Mouse (Mus musculus): ENCODE results near the gene Chm. TPM values are rescaled to one million over a fixed set of nuclear protein-coding genes. Genes with fewer than 3 reads are reported as not detected.
"Not testable (repeated sequence)": the region's sequence is repeated elsewhere in the genome, so short reads cannot be mapped to it uniquely, and the experiment has no call there.

Chm gene
- 8.6 and 9.5 TPM in 2 replicates for polyA plus RNA-seq (2015; fragmentation: Nextera tagmentation; extraction: Ambion mirVana)

DNA sequence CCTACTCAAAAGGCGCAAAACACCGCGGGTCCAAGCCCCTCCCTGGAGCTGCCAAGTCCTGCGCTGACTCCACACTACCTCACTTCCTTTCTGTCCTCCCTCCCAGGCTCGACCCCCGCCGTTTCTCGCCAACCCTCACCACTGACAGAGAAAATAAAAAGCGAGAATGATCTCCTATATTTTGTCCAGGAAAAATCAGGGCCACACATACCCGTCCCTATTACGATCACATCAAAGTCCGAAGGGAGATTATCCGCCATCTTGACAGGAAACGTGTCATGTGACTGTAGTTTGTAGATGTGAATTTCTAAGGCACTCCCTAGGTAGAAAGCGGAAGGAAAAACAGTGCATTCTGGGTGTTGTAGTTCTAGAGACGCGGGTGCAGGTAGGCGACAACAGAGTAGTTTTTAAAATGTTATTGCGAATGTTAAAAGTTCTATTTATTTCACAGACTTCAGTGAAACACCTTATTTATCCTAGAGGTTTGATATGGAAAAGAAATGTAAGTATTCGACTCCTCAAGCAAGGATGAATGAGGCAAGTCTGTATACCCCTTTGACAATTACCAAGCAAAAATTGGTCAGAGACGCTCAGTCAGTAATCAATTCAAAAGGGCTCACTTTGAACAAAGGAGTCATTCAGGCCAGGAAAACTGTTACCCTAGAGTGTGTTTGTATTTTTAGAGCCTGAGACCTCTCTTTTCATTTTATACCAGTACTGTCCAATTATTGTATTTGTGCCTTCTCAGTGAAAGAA, at the start of gene Chm:
Gene Chm, minus strand, starts transcription at position 288 of the 756 bp plus-strand sequence.
- peak; percentile 67 for DNase-seq (ENCODE audit: low spot score)

DNA sequence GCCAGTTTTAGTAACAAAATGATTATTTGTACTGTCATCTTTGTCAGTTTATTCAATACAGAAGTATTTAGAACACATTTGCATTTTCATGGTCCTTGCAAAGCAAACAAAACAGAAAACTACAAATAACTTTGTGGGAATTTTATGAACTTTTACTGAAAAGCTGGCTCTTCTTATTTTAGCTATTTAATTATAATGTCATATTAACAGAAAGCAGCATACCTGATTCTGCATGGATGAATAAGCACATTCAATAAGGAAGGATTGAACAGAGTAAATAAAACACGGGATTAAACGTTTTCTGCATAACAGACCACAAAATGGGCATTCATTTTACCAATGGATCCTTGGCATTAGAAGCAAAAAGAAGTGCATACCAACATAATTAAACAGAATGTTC, 8.6 kb upstream of the Chm start:
- no peak for DNase-seq (ENCODE audit: low spot score)

DNA sequence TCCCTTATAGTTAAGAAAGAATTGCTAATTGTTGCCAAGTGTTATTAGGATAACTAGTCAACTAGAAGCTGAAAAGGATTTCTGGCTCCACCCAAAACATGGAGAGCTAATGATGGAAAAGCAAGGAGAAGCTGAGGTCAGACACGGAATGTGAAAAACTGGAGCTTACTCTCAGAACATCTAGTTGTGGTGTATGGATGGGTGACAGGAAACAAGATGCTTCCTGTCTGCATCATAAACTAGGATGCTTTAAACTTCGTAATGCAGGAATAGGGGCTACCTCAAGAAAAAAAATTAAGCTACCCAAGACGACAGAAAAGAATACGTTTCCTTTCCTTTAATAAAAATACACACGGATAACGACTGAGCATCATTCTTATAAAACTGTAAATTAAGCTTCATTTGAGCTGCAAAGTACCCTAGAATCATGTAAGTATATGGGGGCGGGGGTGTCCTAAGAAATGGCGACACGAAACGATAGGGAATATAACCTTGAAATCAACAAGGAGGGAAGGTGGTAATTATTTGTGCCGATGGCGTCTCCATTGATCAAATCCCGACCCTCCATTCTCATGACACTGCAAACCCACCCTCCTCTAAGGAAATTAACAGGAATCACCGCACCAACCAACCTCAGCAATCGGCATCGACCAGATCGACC, 618 bp downstream of the Chm start:
- no peak for DNase-seq (ENCODE audit: low spot score)

DNA sequence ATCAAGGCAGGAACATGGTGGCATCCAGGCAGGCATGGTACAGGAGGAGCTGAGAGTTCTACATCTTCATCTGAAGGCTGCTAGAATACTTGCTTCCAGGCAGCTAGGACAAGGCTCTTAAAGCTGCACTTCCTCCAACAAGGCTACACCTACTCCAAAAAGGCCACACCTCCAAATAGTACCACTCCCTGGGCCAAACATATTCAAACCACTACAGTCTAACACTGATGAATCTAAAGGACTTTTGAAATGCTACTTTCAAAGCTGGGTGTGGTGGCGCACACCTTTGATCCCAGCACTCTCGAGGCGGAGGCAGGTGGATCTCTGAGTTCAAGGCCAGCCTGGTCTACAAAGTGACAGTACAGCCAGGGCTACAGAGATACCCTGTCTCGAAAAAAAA, 4.5 kb downstream of the Chm start:
- not testable (repeated sequence) for DNase-seq (ENCODE audit: low spot score)

DNA sequence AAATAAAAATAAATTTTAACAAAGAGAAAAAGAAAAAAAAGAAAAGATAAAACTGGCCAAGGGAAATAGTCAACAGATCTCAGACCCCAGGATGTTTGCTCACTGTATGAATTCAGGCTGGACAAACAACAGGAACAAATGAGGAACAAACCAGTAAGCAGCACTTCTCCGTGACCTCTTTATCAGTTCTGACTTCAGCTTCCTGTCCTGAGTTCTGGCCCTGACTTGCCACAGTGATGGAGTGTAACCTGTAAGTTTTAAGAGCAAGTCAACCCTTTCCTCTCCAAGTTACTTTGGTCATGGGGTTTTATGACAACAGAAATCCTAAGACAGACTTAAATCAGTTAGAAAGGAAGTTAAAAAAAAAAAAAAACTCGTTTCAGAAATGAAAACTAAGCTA, 12.6 kb downstream of the Chm start:
- DNase-seq (ENCODE audit: low spot score), result no peak

DNA sequence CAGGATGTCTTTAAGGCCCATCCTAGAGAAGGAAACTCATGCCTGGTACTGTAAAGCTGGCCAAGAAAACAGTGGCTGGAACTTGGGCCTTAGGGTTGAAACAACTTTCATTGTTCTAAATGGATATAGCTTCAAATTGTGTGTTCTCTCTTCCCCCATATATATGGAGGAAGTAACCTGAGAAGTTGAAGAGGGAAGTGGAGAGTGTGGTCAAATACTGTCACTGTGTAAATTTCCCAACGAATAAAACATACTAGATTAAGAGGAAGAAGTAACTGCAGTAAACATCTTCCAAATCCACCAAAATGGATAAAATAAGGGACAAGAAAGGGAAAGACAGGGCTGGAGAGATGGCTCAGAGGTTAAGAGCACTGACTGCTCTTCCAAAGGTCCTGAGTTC, 13.0 kb downstream of the Chm start:
- no peak for DNase-seq (ENCODE audit: low spot score)

DNA sequence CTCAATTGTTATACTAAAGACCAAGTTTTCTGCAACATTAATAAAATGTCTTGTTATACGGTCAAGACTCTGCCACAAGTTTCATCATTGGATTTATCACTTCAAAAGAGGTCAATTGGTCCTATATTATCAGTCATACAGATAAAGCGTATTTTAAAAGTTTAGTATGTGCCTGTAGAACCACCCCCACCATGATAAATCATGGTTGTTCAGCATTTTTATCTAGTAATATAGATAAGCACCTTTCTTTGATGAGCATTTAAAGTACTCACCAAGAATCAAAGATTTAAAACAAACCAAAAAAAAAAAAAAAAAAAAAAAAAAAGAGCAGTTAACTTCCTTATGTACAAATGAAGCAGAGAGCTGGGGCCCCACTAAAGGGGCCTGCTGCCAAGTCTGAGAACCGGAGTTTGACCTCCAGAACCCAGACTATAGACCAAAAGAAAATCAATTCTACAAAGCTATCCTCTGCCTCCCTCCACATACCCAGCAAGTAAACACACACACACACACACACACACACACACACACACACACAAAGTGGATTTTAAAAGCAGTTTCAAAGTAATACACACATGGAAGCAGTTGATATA, 25.0 kb downstream of the Chm start:
- DNase-seq (ENCODE audit: low spot score), result no peak

DNA sequence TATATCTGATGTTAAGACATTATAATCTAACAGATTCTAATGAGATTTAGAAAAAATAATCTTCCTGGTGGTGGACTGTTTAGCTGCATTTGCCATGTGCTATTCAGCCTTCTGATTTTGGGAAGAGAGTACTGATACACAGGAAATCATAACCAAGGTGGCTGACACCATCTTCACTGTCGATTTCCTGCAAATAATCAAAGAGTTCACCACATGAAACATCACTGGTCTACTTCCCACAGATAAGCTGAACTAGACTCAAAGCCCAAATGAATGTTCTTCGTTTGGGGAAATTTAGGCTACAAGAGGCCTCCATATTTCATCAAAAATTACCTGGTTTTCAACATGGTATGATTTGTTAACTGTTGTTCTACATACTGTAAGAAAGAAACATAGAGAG, 101.1 kb downstream of the Chm start:
- DNase-seq (ENCODE audit: low spot score), result no peak

DNA sequence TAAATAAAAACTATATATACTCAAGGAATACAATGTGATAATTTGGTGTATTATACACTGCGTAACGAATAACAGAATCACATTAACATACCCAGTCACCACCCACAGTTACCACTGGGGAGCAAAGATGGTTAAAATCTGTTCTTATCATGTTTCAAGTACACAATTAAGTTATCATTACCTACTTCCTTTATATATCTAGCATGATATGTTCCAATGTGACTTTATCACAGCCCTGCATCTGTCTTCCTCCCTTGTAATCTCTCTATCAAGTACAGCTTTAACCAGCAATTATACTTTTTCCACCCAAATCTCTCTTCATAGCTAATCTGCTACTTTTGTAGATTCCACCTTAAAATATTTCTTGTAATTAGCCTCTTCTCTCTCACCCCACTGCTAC, 109.3 kb downstream of the Chm start:
- no peak for DNase-seq (ENCODE audit: low spot score)

DNA sequence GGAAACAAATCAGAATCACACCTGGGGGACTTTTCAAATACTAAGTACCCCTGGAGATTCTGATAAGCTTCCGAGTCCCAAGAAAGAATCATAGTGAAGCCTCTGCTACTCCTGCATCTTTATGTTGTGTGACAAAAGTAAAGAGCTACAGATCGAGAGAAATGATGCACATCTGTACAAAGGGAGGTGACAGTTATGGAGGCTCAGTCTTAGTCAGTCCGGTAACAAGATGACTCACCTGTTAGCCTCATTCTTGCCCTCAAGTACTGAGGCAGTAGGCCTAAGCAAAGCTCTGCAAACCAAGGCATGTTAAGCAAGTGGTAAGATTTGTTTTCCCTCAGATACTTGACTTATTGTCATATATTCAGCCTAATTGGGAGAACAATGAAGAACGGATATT, 110.5 kb downstream of the Chm start:
- DNase-seq (ENCODE audit: low spot score), result no peak

DNA sequence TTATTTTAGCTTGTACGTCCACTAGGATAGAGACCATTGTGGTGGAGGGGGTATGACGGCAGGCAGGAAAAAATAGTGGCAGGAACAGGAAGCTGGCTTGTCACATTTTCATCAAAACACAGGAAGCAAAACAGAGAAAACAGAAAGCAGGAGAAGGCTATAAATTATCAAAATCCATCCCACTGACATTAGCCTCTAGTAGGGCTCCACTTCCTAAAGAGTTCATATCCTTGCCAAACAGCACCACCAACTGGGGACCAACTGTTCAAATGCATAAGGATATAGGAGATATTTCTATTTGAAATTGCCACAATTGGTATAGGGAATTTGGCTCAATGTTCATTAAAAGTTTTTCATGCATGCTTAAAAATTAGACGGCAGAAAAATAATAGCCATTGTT, 181.7 kb downstream of the Chm start:
- DNase-seq (ENCODE audit: low spot score), result no peak

DNA sequence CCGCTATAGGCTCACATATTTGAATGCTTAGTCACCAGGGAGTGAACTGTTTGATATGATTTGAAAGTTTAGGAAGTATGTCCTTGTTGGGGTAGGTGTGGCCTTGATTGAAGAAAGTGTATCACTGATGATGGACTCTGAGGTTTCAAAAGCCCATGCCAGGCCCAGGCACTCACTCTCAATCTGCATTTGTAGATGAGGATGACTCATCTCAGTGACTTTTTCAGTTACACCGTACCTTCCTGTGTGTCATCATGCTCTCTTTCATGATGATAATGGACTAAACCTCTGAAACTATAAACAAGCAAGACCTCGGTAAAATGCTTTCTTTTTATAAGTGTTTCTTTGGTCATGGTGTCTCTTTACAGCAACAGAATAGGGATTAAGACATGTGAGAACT, 183.1 kb downstream of the Chm start:
- DNase-seq (ENCODE audit: low spot score), result no peak

MicroRNA genes within 50 kb of the gene (microRNA counts, 519-probe panel; counts per million panel counts)
- microRNA mmu-miR-361, result 473 counts per million, percentile 71 among the panel's probes with 10 or more counts

Small RNA genes lying within 50 kb of the gene (microRNA-seq; reads per million reads assigned to microRNA genes)
- 4,349 reads per million, percentile 86 among the genes with 10 or more reads in this experiment for gene Mir361 (ENCODE audit: borderline number of aligned reads)

Other genes with a start within 250 kb of the Chm start
- gene Dach2, start 112.0 kb upstream of the Chm start, polyA plus RNA-seq (2015; fragmentation: Nextera tagmentation; extraction: Ambion mirVana), result 1.5 and 1.8 TPM in 2 replicates

Data from thymus, postnatal 0 days (tissue).